Mouse (Mus musculus) limb, embryonic 14.5 days (tissue): ENCODE results near the gene Dmxl2. TPM values are rescaled to one million over a fixed set of nuclear protein-coding genes. Genes with fewer than 3 reads are reported as not detected.

Source experiments
- ATAC-seq: fragments of 200-750 bp; cut with Nextera tagmentation; 2 replicates; pipeline ENCODE4 v1.8.0; 2017; ENCODE audit warnings: low read depth, moderate number of reproducible peaks, moderate TSS enrichment; ENCODE audit not compliant: low FRiP score
- DNase-seq: peaks from one replicate; pipeline ENCODE4 v3.0.0-alpha.2; 2015; ENCODE audit warnings: low spot score
- H3K27ac ChIP-seq: fragments of 300-500 bp; sonication (generic); replicated peaks from 2 replicates; pipeline ENCODE4 v1.5.1; 2014; ENCODE audit warnings: low read depth, mild to moderate bottlenecking, low read length, moderate library complexity, mixed read lengths
- H3K27me3 ChIP-seq: fragments of 300-500 bp; sonication (generic); 2 replicates; pipeline ENCODE4 v1.6.1; 2014; ENCODE audit warnings: low read length, mixed read lengths; ENCODE audit not compliant: control insufficient read depth, insufficient read depth
- H3K36me3 ChIP-seq: fragments of 300-500 bp; sonication (generic); 2 replicates; pipeline ENCODE4 v1.6.1; 2014; ENCODE audit warnings: mild to moderate bottlenecking, low read length, moderate library complexity, mixed read lengths; ENCODE audit not compliant: control insufficient read depth, insufficient read depth
- H3K4me1 ChIP-seq: fragments of 300-500 bp; sonication (generic); 2 replicates; pipeline ENCODE4 v1.6.1; 2014; ENCODE audit warnings: antibody characterized with exemption, low read length, mixed read lengths; ENCODE audit not compliant: control insufficient read depth, insufficient read depth
- H3K4me2 ChIP-seq: fragments of 300-500 bp; sonication (generic); replicated peaks from 2 replicates; pipeline ENCODE4 v1.6.1; 2014; ENCODE audit warnings: low read depth, mild to moderate bottlenecking, low read length, moderate library complexity; ENCODE audit not compliant: severe bottlenecking
- H3K4me3 ChIP-seq: fragments of 300-500 bp; sonication (generic); replicated peaks from 2 replicates; pipeline ENCODE4 v1.5.1; 2014; ENCODE audit warnings: low read length
- H3K9ac ChIP-seq: fragments of 300-500 bp; sonication (generic); 2 replicates; pipeline ENCODE4 v1.6.1; 2014; ENCODE audit warnings: mild to moderate bottlenecking, low read depth, low read length, moderate library complexity; ENCODE audit not compliant: severe bottlenecking
- H3K9me3 ChIP-seq: fragments of 300-500 bp; sonication (generic); 2 replicates; pipeline ENCODE4 v1.6.1; 2016; ENCODE audit warnings: low read length; ENCODE audit not compliant: control insufficient read depth
- POLR2A ChIP-seq: fragments of 200-500 bp; IDR thresholded peaks from 2 replicates; pipeline ENCODE4 v1.8.0; 2012; ENCODE audit warnings: inconsistent platforms, mild to moderate bottlenecking, moderate library complexity, borderline replicate concordance; ENCODE audit not compliant: insufficient read depth, insufficient read length; ENCODE audit errors: extremely low read depth
- WGBS: fragments of 180-500 bp; shearing (Covaris S2); extraction: QIAGEN DNeasy Blood & Tissue Kit; methylation state at CpG from one replicate; pipeline ENCODE4 v1.1.7; 2014; 5-methylcytosine and 5-hydroxymethylcytosine counted together
- polyA plus RNA-seq, 2 experiments: library from polyadenylated mRNA; depleted of rRNA in 1 of 2; stranded (reverse) in 1 of 2; unstranded in 1 of 2; fragments of >200 nt; fragmentation: Nextera tagmentation in 1 of 2; extraction: Ambion mirVana in 1 of 2; gene quantifications; 2 replicates each; pipeline versions ENCODE4 v1.2.1 to v1.2.3; 2012 to 2014

Gene Dmxl2
- polyA plus RNA-seq (2012; rRNA removed): 7.3 and 7.9 TPM in 2 replicates
- 6.4 TPM in 2 replicates for polyA plus RNA-seq (2014; fragmentation: Nextera tagmentation; extraction: Ambion mirVana)

GRCm38 (mm10) chr9:54501453-54502110 lies at the start of gene Dmxl2:
Dmxl2 (minus strand) TSS chr9:54501626.
- H3K36me3 ChIP-seq: no peaks in the 10 kb centered on the region
- peak within 1 kb of the TSS; percentile 99 for H3K4me2 ChIP-seq

GRCm38 (mm10) chr9:54549433-54549832 lies 48.0 kb upstream of the Dmxl2 start:
- TF ChIP-seq POLR2A: no peak
- no peak for ATAC-seq
- Histone ChIP-seq H3K9ac (no peak overlapping the region), H3K27ac (no peak overlapping the region), H3K4me3 (no peak overlapping the region), H3K27me3 (no peaks in the 10 kb centered on the region), H3K4me1 (no peaks in the 10 kb centered on the region), H3K36me3 (0 out of 2 replicates have a peak, but pooled peaks cover 4% of the 10 kb centered on the region), H3K4me2 (no peak overlapping the region), H3K9me3 (no peaks in the 10 kb centered on the region)
- WGBS: 87% methylated on average over 6 of the region's 6 CpGs
- no peak for DNase-seq

More at GRCm38 (mm10) chr9:54501453-54502110, at the start of gene Dmxl2:
- DNase-seq (peak; percentile 84), ATAC-seq (peak; percentile 92)
- Histone ChIP-seq H3K27ac (no peak within 1 kb of the TSS), H3K4me3 (peak within 1 kb of the TSS; percentile 79), H3K9ac (peak within 1 kb of the TSS; percentile 74), H3K9me3 (no peaks in the 10 kb centered on the region), H3K27me3 (peaks cover 5% of the 10 kb centered on the region; the same call in 1 of the 2 replicates), H3K4me1 (peaks cover 6% of the 10 kb centered on the region; the same call in 1 of the 2 replicates)
- 0 out of 2 replicates have a peak, but pooled peaks have one; percentile 32 for TF ChIP-seq POLR2A
- 1% methylated on average over 37 of the region's 99 CpGs for WGBS

- ATAC-seq (no peak), DNase-seq (no peak)
- Histone ChIP-seq H3K4me2 (no peak overlapping the region), H3K27ac (no peak overlapping the region), H3K4me3 (no peak overlapping the region), H3K4me1 (no peaks in the 10 kb centered on the region), H3K36me3 (0 out of 2 replicates have a peak, but pooled peaks cover 4% of the 10 kb centered on the region), H3K9ac (no peak overlapping the region), H3K9me3 (no peaks in the 10 kb centered on the region), H3K27me3 (no peaks in the 10 kb centered on the region)
- WGBS: 21% methylated on average over 5 of the region's 5 CpGs
- TF ChIP-seq POLR2A: no peak
Observed at GRCm38 (mm10) chr9:54547536-54547935, 46.1 kb upstream of the Dmxl2 start.

GRCm38 (mm10) chr9:54544954-54545315 lies 43.5 kb upstream of the Dmxl2 start:
- Histone ChIP-seq H3K9me3 (no peaks in the 10 kb centered on the region), H3K27me3 (no peaks in the 10 kb centered on the region), H3K4me3 (no peak overlapping the region), H3K4me2 (no peak overlapping the region), H3K4me1 (no peaks in the 10 kb centered on the region), H3K9ac (no peak overlapping the region), H3K36me3 (0 out of 2 replicates have a peak, but pooled peaks cover 4% of the 10 kb centered on the region), H3K27ac (no peak overlapping the region)
- DNase-seq (no peak), ATAC-seq (no peak)
- no peak for TF ChIP-seq POLR2A
- 96% methylated on average over 4 of the region's 4 CpGs for WGBS

GRCm38 (mm10) chr9:54544212-54544953 lies 43.0 kb upstream of the Dmxl2 start:
- Histone ChIP-seq H3K4me1 (no peaks in the 10 kb centered on the region), H3K4me3 (no peak overlapping the region), H3K27ac (no peak overlapping the region), H3K27me3 (no peaks in the 10 kb centered on the region), H3K4me2 (no peak overlapping the region), H3K9me3 (no peaks in the 10 kb centered on the region), H3K9ac (no peak overlapping the region), H3K36me3 (0 out of 2 replicates have a peak, but pooled peaks cover 4% of the 10 kb centered on the region)
- 85% methylated on average over 9 of the region's 9 CpGs for WGBS
- ATAC-seq (no peak), DNase-seq (no peak)
- TF ChIP-seq POLR2A: no peak
